Mouse (Mus musculus): Measurements from ENCODE around the gene Myh13. TPM values are rescaled to one million over a fixed set of nuclear protein-coding genes. Genes with fewer than 3 reads are reported as not detected.

Gene Myh13
- not detected in 2 replicates for polyA plus RNA-seq (2014; fragmentation: Nextera tagmentation; extraction: Ambion mirVana)

DNA sequence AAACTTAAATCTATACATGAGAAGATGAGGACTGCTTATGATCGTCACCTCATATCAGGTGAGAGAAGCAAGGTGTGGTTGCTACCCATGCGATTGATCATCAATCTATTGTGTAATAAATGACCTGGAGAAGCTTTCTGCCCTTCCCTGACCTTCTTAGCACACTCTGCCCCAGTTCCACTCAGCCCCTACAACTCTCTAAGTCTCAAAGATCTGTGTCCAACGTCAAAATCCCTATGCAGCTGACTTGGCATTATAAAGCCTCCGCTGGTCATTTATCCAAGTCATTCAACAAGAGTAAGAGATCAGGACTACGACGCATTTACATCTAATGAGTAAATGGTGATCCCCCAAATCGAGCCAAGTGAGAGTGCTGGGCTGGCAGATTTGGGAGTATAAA lies at the start of gene Myh13:
Gene Myh13 (plus strand): TSS at position 301 of the 400 bp plus-strand sequence.
- 79% methylated on average over 7 of the region's 7 CpGs for WGBS
- no peak within 1 kb of the TSS for H3K9ac ChIP-seq (ENCODE audit: low read depth, low read length)

DNA sequence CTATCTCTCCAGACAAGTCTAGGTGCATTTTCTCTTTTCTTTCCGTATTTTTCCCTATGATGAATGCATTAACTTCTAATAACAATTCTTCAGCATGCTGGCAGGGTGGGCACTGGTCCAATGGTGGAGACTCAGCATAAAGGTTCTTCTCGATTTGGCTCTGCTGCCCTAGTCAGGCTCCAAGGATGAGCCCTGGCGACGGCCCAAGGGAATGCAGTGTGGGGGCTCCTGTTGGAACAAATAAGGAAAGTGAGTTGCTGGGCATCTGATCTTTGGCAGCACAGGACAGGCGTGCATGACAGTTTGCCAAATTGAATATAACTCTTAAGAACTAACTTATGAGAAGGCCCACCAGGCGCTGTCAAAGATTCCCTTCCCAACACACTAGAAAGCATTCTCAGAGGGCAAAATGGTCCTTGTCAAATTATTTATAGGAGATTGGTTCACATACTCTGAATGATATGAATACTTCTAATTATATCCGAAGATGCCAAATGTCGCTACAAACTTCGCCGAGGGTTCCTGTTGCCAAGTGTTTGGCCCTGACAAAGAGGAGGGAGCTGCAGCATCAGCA lies 44.8 kb upstream of the Myh13 start, which contains the start of gene Myh8:
Gene Myh8 (plus strand): TSS at position 524 of the 574 bp plus-strand sequence.
- ATAC-seq (replicated peaks; ENCODE audit: low FRiP score) (no peak), DNase-seq (ENCODE audit: low spot score) (no peak)
- WGBS: 79% methylated on average over 10 of the region's 10 CpGs
- no peaks in the 10 kb centered on the region for H3K36me3 ChIP-seq (ENCODE audit: control insufficient read depth, insufficient read depth, low read length)
- H3K27ac ChIP-seq (ENCODE audit: low read depth, low read length): no peak within 1 kb of the TSS
- no peaks in the 10 kb centered on the region for H3K9me3 ChIP-seq (ENCODE audit: control insufficient read depth, low read length)
- no peak within 1 kb of the TSS for H3K9ac ChIP-seq (ENCODE audit: low read depth, low read length)
- no peaks in the 10 kb centered on the region for H3K4me1 ChIP-seq (replicated peaks; ENCODE audit: control insufficient read depth, insufficient read depth, low read length)
- H3K4me3 ChIP-seq (ENCODE audit: low read depth, low read length): no peak within 1 kb of the TSS
- no peak within 1 kb of the TSS for H3K4me2 ChIP-seq
- no peaks in the 10 kb centered on the region for H3K27me3 ChIP-seq (replicated peaks; ENCODE audit: control insufficient read depth, insufficient read depth, low read length)

More for the DNA sequence above, at the start of gene Myh13:
- H3K27ac ChIP-seq (ENCODE audit: low read depth, low read length): no peak within 1 kb of the TSS
- DNase-seq (ENCODE audit: low spot score): no peak
- H3K4me2 ChIP-seq: no peak within 1 kb of the TSS
- no peaks in the 10 kb centered on the region for H3K4me1 ChIP-seq (replicated peaks; ENCODE audit: control insufficient read depth, insufficient read depth, low read length)
- no peaks in the 10 kb centered on the region for H3K27me3 ChIP-seq (replicated peaks; ENCODE audit: control insufficient read depth, insufficient read depth, low read length)
- no peak within 1 kb of the TSS for H3K4me3 ChIP-seq (ENCODE audit: low read depth, low read length)
- no peak for ATAC-seq (replicated peaks; ENCODE audit: low FRiP score)
- no peaks in the 10 kb centered on the region for H3K36me3 ChIP-seq (ENCODE audit: control insufficient read depth, insufficient read depth, low read length)
- H3K9me3 ChIP-seq (ENCODE audit: control insufficient read depth, low read length): no peaks in the 10 kb centered on the region

DNA sequence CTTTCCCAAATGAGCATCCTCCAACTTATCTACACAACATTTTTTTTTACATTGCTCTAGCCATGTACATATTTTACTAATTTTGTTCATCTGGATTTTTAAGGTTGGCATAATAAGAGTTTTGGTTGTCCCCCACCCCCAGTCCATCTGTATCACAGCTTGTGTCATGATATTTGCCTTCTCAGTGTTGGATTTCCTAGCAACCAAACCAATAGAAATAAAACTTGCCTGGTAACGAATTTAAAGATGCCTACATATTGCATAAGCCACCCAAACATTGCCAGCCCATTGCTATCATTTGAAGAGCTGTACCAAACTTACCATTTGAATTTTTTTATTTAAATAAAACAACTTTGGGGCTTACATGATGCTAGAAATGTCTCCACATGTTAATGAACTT lies 28.0 kb upstream of the Myh13 start:
- ATAC-seq (replicated peaks; ENCODE audit: low FRiP score) (no peak), DNase-seq (ENCODE audit: low spot score) (no peak)
- Histone ChIP-seq H3K9me3 (ENCODE audit: control insufficient read depth, low read length) (no peaks in the 10 kb centered on the region), H3K27me3 (replicated peaks; ENCODE audit: control insufficient read depth, insufficient read depth, low read length) (no peaks in the 10 kb centered on the region), H3K4me3 (ENCODE audit: low read depth, low read length) (no peak overlapping the region), H3K9ac (ENCODE audit: low read depth, low read length) (no peak overlapping the region), H3K4me1 (replicated peaks; ENCODE audit: control insufficient read depth, insufficient read depth, low read length) (no peaks in the 10 kb centered on the region), H3K4me2 (no peak overlapping the region), H3K36me3 (ENCODE audit: control insufficient read depth, insufficient read depth, low read length) (no peaks in the 10 kb centered on the region), H3K27ac (ENCODE audit: low read depth, low read length) (no peak overlapping the region)
- 62% methylated on average over 1 of the region's 1 CpGs for WGBS

DNA sequence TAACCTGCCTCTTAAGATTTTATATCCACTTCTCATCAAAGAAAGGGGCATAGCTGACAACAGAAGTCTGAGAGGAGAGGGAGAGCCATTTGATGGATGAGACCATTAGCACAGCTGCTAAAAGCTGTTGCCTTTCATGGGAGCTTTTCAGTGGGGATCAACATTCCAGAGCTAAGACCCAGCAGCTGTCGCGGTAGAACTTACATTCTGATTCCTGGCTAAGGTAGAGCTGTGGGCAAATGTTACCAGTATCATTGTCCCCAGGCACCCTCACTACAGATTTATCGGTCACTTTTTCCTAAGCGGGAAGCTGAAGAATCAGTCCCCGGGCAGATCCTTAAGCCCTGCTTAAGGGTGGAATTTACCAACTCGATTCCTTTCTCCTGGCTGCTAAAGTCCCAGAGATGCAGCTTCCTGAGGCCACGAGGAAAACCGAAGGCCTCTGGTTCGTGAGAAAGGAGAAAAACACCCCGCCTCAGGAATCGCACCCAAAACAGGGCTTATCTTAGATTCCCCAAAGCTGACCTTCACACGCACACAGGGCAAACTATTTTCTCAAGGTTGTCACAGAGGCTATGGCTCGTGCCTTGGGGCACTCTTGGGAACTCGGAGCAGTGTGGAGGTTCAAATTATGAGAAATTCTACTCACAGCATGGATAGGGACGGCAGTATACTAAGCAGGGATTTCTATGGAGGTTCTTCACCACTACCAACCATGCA lies 7.6 kb upstream of the Myh13 start:
- no peaks in the 10 kb centered on the region for H3K27me3 ChIP-seq (replicated peaks; ENCODE audit: control insufficient read depth, insufficient read depth, low read length)
- H3K27ac ChIP-seq (ENCODE audit: low read depth, low read length): no peak overlapping the region
- 45% methylated on average over 15 of the region's 15 CpGs for WGBS
- H3K36me3 ChIP-seq (ENCODE audit: control insufficient read depth, insufficient read depth, low read length): no peaks in the 10 kb centered on the region
- no peak for DNase-seq (ENCODE audit: low spot score)
- H3K9me3 ChIP-seq (ENCODE audit: control insufficient read depth, low read length): no peaks in the 10 kb centered on the region
- H3K4me2 ChIP-seq: no peak overlapping the region
- H3K9ac ChIP-seq (ENCODE audit: low read depth, low read length): no peak overlapping the region
- no peak overlapping the region for H3K4me3 ChIP-seq (ENCODE audit: low read depth, low read length)
- H3K4me1 ChIP-seq (replicated peaks; ENCODE audit: control insufficient read depth, insufficient read depth, low read length): no peaks in the 10 kb centered on the region
- no peak for ATAC-seq (replicated peaks; ENCODE audit: low FRiP score)

DNA sequence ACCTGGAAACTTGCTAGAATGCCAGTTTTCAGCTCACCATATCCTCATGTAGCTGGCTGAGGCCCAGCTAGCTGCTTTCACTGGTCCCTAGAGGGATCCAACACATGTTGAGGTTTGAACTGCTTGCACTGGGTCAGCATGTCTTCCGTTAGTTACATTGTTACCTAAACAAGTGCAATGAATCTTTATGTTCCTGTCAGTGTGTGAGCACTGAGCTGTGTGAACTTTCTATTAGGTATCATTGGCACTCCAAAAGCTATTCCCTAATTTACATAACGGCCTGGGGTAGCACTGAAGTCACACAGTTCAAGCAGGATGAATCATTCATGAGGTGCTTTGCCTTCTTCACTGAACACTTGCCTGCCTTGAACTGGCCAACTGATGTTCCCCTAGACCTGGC lies 5.1 kb downstream of the Myh13 start:
- Histone ChIP-seq H3K4me1 (replicated peaks; ENCODE audit: control insufficient read depth, insufficient read depth, low read length) (no peaks in the 10 kb centered on the region), H3K9me3 (ENCODE audit: control insufficient read depth, low read length) (no peaks in the 10 kb centered on the region), H3K27ac (ENCODE audit: low read depth, low read length) (no peak overlapping the region), H3K4me2 (no peak overlapping the region), H3K9ac (ENCODE audit: low read depth, low read length) (no peak overlapping the region), H3K4me3 (ENCODE audit: low read depth, low read length) (no peak overlapping the region), H3K27me3 (replicated peaks; ENCODE audit: control insufficient read depth, insufficient read depth, low read length) (no peaks in the 10 kb centered on the region), H3K36me3 (ENCODE audit: control insufficient read depth, insufficient read depth, low read length) (no peaks in the 10 kb centered on the region)
- no peak for ATAC-seq (replicated peaks; ENCODE audit: low FRiP score)
- no peak for DNase-seq (ENCODE audit: low spot score)
- 70% methylated on average over 2 of the region's 2 CpGs for WGBS

DNA sequence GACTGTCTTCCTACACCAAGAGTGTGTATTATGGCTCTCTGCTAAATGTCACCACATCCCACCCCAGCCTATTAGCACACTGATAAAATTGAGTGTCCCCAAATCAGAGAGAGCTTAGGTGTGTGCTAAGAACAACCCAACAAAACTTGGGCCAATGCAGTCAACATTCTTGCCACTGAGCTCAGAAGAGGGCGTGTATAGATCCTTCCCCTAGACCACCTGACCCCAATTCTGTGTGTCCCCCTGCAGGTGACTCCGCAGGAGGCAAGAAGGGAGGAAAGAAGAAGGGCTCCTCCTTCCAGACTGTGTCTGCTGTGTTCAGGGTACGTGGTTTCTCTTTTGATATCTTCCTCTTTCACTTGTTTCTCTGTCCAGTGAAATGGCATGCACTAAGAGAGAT lies 23.1 kb downstream of the Myh13 start:
- DNase-seq (ENCODE audit: low spot score) (no peak), ATAC-seq (replicated peaks; ENCODE audit: low FRiP score) (no peak)
- no peaks in the 10 kb centered on the region for H3K9me3 ChIP-seq (ENCODE audit: control insufficient read depth, low read length)
- no peak overlapping the region for H3K9ac ChIP-seq (ENCODE audit: low read depth, low read length)
- no peak overlapping the region for H3K4me3 ChIP-seq (ENCODE audit: low read depth, low read length)
- no peaks in the 10 kb centered on the region for H3K4me1 ChIP-seq (replicated peaks; ENCODE audit: control insufficient read depth, insufficient read depth, low read length)
- no peak overlapping the region for H3K4me2 ChIP-seq
- no peaks in the 10 kb centered on the region for H3K36me3 ChIP-seq (ENCODE audit: control insufficient read depth, insufficient read depth, low read length)
- 49% methylated on average over 3 of the region's 3 CpGs for WGBS
- no peak overlapping the region for H3K27ac ChIP-seq (ENCODE audit: low read depth, low read length)
- no peaks in the 10 kb centered on the region for H3K27me3 ChIP-seq (replicated peaks; ENCODE audit: control insufficient read depth, insufficient read depth, low read length)

DNA sequence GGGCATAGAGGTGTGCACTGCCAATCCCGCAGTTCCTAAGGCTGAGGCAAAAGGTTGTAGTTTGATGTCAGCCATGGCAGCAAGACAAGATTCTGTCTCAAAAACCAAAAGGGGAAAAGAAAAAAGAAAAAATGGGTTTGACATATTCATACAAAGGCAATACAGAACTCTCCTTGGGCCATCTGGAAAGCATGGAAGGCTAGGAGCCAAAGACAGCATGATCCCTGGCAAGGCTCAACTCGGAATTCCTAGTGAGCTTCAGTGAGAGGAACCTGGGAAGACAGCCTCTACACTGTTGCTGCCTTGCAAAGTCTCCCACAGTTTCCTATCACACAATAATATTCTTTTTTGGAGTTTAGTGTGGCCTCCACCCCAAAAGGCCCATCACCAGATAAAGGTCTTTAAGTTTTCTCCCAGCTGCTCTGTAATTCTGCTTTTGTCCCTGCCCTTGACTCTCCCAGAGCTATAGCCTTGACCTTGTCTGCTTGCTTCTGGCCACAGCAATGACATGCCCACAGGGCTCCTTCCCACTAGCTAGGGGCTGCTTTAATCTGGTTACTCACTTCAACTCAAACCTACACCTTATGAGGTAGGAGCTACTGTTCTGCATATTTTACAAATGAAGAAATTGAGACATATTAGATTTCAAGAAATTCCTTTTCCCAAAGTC lies 23.9 kb downstream of the Myh13 start:
- DNase-seq (ENCODE audit: low spot score) (no peak), ATAC-seq (replicated peaks; ENCODE audit: low FRiP score) (no peak)
- H3K4me1 ChIP-seq (replicated peaks; ENCODE audit: control insufficient read depth, insufficient read depth, low read length): no peaks in the 10 kb centered on the region
- H3K27me3 ChIP-seq (replicated peaks; ENCODE audit: control insufficient read depth, insufficient read depth, low read length): no peaks in the 10 kb centered on the region
- 51% methylated on average over 2 of the region's 2 CpGs for WGBS
- H3K4me3 ChIP-seq (ENCODE audit: low read depth, low read length): no peak overlapping the region
- no peaks in the 10 kb centered on the region for H3K9me3 ChIP-seq (ENCODE audit: control insufficient read depth, low read length)
- no peak overlapping the region for H3K27ac ChIP-seq (ENCODE audit: low read depth, low read length)
- no peaks in the 10 kb centered on the region for H3K36me3 ChIP-seq (ENCODE audit: control insufficient read depth, insufficient read depth, low read length)
- H3K9ac ChIP-seq (ENCODE audit: low read depth, low read length): no peak overlapping the region
- H3K4me2 ChIP-seq: no peak overlapping the region

DNA sequence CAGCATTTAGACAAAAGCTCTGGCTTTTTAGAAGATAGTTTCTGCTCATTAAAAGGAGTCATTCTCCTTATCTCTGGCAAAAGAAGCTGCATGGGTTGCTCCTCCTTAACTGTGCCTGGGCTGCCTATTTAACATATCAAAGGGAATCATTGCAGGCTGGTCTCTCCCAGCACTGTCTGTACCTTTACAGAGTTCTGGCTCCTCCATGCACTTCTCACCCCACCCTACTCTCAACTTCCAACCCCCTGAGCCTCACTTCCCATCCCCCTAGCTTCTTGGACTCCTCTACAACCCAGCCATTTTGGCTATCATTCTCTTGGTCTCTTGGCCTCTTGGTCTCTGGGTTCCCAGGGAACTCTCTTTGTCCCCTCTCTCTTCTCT lies 24.4 kb downstream of the Myh13 start:
- H3K27me3 ChIP-seq (replicated peaks; ENCODE audit: control insufficient read depth, insufficient read depth, low read length): no peaks in the 10 kb centered on the region
- H3K9ac ChIP-seq (ENCODE audit: low read depth, low read length): no peak overlapping the region
- ATAC-seq (replicated peaks; ENCODE audit: low FRiP score) (no peak), DNase-seq (ENCODE audit: low spot score) (no peak)
- no peak overlapping the region for H3K4me2 ChIP-seq
- no peak overlapping the region for H3K27ac ChIP-seq (ENCODE audit: low read depth, low read length)
- H3K4me1 ChIP-seq (replicated peaks; ENCODE audit: control insufficient read depth, insufficient read depth, low read length): no peaks in the 10 kb centered on the region
- no peaks in the 10 kb centered on the region for H3K9me3 ChIP-seq (ENCODE audit: control insufficient read depth, low read length)
- H3K4me3 ChIP-seq (ENCODE audit: low read depth, low read length): no peak overlapping the region
- no peaks in the 10 kb centered on the region for H3K36me3 ChIP-seq (ENCODE audit: control insufficient read depth, insufficient read depth, low read length)
